Mouse (Mus musculus) hematopoietic multipotent progenitor cell, adult 10-12 weeks (in vitro differentiated cells): ENCODE measurements around the gene Slc25a39. TPM values are rescaled to one million over a fixed set of nuclear protein-coding genes. Genes with fewer than 3 reads are reported as not detected.

Experiments used
- polyA plus RNA-seq: library from polyadenylated mRNA; stranded (reverse); fragments of >175 nt; gene quantifications from 2 replicates; pipeline ENCODE4 v1.2.3, GENCODE M21; 2012; ENCODE audit warnings: low replicate concordance

Slc25a39 gene
- 108 and 335 TPM in 2 replicates for polyA plus RNA-seq

GRCm38 (mm10) chr11:102407834-102408215 is at the start of gene Slc25a39:
Gene Slc25a39, minus strand, starts transcription at chr11:102407946.

GRCm38 (mm10) chr11:102447497-102447896 is 39.8 kb upstream of the Slc25a39 start, which contains the start of gene Fam171a2:
Gene Fam171a2, minus strand, starts transcription at chr11:102447682.

GRCm38 (mm10) chr11:102430121-102431017 is 22.6 kb upstream of the Slc25a39 start, which contains the start of gene Grn:
Gene Grn, plus strand, starts transcription at chr11:102430315.

GRCm38 (mm10) chr11:102393238-102393634 is 14.5 kb downstream of the Slc25a39 start, which contains the start of gene Rundc3a:
Gene Rundc3a, plus strand, starts transcription at chr11:102393403.

GRCm38 (mm10) chr11:102366103-102366502 is 41.6 kb downstream of the Slc25a39 start, which contains the start of gene Slc4a1:
Gene Slc4a1, minus strand, starts transcription at chr11:102366203.

Other genes with a start within 250 kb of the Slc25a39 start
- 80.7 and 88.6 TPM in 2 replicates for gene Lsm12, start 222.7 kb downstream of the Slc25a39 start, polyA plus RNA-seq
- 19.6 and 22.2 TPM in 2 replicates for gene G6pc3, start 218.3 kb downstream of the Slc25a39 start, polyA plus RNA-seq
- gene Hdac5, start 177.8 kb downstream of the Slc25a39 start, polyA plus RNA-seq = 125 and 273 TPM in 2 replicates
- 0.09 and 1.5 TPM in 2 replicates for gene BC030867, start 159.1 kb downstream of the Slc25a39 start, polyA plus RNA-seq
- gene Asb16, start 139.2 kb downstream of the Slc25a39 start, polyA plus RNA-seq = 0.11 TPM in 1 of 2 replicates, not detected in the other
- gene Tmub2, start 123.0 kb downstream of the Slc25a39 start, polyA plus RNA-seq = 53.7 and 63.0 TPM in 2 replicates
- 76.6 and 104 TPM in 2 replicates for gene Atxn7l3, start 111.3 kb downstream of the Slc25a39 start, polyA plus RNA-seq
- 95.4 and 155 TPM in 2 replicates for gene Ubtf, start 88.2 kb downstream of the Slc25a39 start, polyA plus RNA-seq
- gene Slc4a1, start 41.7 kb downstream of the Slc25a39 start, polyA plus RNA-seq = 8.9 and 573 TPM in 2 replicates
- gene Rundc3a, start 14.5 kb downstream of the Slc25a39 start, polyA plus RNA-seq = 9.0 and 32.0 TPM in 2 replicates
- gene Grn, start 22.4 kb upstream of the Slc25a39 start, polyA plus RNA-seq = 128 and 131 TPM in 2 replicates
- gene Fam171a2, start 39.7 kb upstream of the Slc25a39 start, polyA plus RNA-seq = 0.61 and 0.83 TPM in 2 replicates
- gene Itga2b, start 62.2 kb upstream of the Slc25a39 start, polyA plus RNA-seq = 9.0 TPM in 2 replicates
- gene Gpatch8, start 148.4 kb upstream of the Slc25a39 start, polyA plus RNA-seq = 12.9 and 21.0 TPM in 2 replicates
- gene Gm11627, start 171.5 kb upstream of the Slc25a39 start, polyA plus RNA-seq = not detected in 2 replicates
- gene Fzd2, start 196.4 kb upstream of the Slc25a39 start, polyA plus RNA-seq = 0.11 TPM in 1 of 2 replicates, not detected in the other